Mouse (Mus musculus) cortical plate, adult 2 months (tissue): Measurements from ENCODE around the gene Mrpl2.

ENCODE experiments used
- CTCF ChIP-seq: fragments of 200-500 bp; IDR thresholded peaks from 2 replicates; pipeline ENCODE4 v1.5.1; 2011; ENCODE audit warnings: mild to moderate bottlenecking, control low read depth, low read length; ENCODE audit not compliant: insufficient read depth; ENCODE audit errors: extremely low read depth
- POLR2A ChIP-seq: fragments of 200-500 bp; IDR thresholded peaks from 2 replicates; pipeline ENCODE4 v1.6.1; 2011; ENCODE audit warnings: mild to moderate bottlenecking, low read length, control low read depth; ENCODE audit not compliant: insufficient read depth; ENCODE audit errors: extremely low read depth

DNA sequence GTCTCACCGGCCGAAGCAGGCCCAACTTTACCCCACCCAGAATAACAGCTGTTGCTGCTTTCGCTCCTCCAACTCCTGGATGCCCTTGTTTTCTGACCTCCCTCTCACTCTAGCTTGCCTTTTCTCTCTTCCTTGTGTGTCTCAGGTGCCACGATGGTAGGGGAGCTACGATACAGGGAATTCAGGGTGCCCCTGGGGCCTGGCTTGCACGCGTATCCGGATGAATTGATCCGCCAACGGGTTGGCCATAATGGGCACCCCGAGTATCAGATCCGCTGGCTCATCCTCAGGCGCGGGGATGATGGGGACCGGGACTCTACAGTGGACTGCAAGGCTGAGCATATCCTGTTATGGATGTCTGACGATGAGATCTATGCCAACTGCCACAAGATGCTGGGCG, 5.3 kb downstream of the Mrpl2 start:
- TF ChIP-seq POLR2A, result no peak
- no peak for TF ChIP-seq CTCF
